Mouse (Mus musculus) neural tube, embryonic 10.5 days (tissue): ENCODE measurements around the gene Snx22.
A peak's percentile ranks its signal among the peaks of the same experiment; 100 is the strongest.

ENCODE experiments used
- DNase-seq: peaks from one replicate; pipeline ENCODE4 v3.0.0-alpha.2; 2017; ENCODE audit warnings: low spot score; ENCODE audit errors: extremely low spot score

Gene Snx22

DNA sequence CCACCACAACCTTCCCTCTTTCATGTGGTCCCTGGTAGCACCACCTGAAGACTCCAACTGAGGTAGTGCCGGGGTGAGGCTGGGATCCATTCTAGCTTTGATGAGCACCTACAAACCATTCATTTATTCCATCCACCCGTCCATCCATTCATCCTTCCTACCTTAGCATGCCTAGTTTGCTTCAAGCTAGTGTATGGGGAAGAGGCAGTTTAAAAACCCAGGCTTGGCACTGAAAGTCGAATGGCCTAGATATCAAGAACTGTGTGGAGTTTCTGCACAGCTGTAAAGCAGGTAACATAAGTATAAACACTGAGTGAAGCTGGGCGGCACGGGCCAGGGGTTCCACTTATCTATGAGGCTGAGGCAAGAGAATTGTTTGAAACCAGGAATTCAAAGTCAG is 632 bp upstream of the Snx22 start:
- DNase-seq = no peak

DNA sequence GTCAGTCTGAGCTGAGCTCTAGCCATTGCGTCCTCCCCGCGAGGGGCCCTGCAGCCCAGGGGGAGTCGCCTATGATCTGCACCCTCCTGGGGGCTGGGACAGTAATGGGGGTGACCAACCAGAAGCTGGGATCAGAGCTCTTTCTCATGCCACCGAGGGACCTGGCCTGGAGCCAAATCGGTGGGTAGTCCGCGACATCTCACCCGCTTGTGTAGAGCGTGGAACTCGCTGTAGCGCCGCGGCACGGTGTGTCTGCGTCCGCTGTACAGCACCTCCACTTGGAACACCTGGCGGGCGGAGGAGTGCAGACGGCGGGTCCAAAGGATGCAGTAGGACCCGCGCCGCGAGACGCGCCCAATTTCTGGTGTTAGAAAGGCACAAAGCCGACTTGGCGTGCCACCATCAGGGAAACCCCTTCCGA is 538 bp downstream of the Snx22 start:
- DNase-seq = peak; percentile 37

DNA sequence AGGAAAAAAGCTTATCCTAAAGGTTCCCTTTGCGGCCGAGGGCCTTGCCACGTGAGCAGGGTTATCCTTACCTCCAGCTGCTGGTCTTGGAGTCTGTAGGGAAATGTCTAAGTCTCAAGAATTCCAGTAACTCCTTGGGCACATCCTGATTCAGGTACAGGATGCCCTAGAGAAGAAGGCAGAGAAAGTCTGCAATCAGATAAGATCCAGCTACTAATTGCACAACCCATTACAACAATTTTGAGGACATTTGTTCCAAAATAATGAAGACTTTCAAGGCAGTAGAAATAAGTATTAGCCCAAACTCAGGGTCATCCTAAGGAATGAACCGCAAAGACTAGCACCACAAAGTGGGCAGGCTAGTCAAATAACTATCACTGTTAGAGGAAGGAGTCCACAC is 1.5 kb downstream of the Snx22 start:
- DNase-seq = no peak

DNA sequence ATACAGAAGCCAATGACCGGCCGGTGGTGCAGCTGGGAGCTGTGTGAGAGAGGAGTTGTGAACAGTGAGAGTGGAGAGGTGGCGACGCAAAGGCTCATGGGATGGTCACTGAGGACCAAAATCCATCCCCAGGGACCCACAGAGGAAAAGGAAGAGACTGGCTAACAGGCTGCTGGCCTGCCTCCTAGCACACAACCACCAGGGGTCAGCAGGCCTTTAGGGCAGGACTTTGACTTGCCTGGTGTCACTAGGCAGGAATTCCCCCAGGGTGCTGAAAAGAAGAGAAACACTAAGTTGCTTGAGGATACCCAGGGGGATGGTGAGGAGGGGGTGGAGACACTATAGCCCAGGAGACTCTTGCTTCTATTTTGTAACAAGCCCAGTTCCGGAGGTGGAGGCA is 2.0 kb downstream of the Snx22 start:
- DNase-seq = peak; percentile 47

DNA sequence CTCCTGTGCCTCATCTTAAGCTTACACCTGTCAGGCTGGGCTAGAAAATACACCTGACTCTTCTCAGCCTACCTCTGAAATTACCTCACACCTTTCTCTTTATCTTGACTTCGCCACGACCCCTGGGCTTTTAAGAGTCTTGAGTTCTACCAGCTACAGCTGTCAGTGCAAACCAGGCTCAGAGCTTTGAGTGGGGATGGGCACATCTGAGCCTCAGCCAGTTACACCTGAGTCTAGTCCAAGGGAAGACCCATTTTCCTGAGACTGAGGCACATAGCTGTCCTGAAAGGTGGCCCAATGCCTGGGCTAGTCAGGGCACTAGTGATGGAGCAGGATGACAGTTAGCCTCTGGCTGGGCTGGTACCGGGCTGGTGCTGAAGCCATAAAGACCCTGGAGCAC is 2.7 kb downstream of the Snx22 start:
- no peak for DNase-seq

DNA sequence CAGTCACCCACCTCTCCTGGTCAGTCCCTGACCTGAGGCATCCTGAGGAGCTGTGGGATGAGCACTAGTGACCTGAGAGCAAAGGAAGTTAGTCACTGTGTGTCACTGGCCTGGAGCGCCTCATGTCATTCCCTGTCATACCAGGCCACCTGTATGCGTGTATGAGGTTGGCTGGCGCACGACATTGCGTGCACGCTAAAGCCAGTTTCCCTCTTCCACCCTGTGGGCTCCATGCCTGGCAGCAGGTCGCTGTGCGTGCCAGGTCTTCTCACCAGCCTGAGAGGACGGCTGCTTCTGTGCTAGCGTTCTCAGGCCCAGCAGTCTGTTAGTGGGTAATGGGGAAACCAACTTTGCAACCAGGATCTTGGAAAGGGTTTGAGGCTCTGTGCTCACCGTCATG is 5.2 kb downstream of the Snx22 start:
- no peak for DNase-seq

DNA sequence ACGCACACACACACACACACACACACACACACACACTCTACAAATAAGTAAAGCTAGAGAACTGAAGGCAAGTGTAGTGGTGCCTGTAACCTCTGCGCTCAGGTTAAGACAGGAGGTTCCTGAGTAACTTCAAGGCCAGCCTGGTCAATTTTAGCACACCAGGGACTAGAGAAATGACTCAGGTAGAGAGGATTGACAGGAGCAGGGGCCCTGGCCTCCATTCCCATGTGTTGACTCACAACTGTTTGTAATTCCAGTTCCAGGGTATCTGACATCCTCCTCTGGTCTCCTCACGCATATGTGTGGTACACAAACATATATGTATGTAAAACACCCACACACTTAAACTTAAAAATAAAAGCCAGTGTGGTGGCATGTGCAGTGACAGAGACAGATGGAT is 6.1 kb downstream of the Snx22 start:
- no peak for DNase-seq

DNA sequence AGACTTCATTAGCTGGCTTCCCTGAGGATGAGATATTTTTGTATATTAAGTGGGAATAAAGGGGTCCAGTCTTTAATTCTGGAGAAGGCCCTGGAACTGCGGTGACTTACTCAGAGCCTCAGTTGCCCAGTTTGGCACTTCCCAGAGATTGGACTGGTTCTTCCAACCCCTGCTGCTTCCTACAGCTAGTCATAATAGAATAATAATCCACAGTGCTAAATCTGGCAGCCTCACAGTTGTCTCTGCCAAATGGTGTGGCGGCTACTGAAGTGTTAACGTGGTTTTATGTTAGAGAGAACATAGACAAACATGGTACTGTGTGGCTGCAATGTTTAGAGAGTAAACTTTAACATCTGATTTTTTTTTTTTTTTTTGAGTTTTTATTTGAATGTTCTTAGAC is 7.9 kb downstream of the Snx22 start:
- DNase-seq = no peak

DNA sequence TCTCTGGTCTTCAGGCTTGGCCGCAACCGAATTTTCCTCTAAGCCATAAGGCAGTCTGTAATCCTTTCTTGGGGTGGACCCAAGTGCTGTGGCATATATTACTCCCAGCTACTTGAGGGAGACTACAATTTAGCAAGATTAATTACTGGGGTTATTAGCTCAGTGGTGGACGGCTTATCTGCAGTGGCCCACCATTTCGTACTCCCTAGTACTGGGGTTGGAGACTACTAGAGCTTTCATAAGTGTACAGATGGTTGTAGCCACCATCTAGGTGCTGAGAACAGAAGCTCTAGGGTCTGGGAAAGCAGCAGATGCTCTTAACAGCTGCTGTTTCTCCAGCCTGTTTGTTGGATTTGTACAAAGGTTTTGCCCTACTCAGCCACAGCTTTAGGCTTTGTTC is 8.5 kb downstream of the Snx22 start:
- peak; percentile 21 for DNase-seq

DNA sequence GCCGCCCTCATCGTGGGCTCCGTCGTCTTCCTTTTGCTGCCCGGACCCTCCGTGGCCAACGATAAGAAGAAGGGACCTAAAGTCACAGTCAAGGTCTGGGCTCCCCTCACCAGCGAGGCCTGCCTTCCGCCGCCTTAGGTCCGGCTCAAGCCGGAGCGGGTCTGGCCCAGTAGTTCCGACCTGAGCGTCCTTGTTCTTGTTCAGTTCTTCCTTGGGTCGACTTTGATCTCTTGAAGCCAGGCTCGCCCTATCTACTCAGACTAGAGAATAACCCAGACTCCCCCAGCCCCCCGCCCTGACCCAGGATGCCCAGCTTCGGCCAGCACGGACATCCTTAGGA is 9.2 kb downstream of the Snx22 start:
- no peak for DNase-seq

DNA sequence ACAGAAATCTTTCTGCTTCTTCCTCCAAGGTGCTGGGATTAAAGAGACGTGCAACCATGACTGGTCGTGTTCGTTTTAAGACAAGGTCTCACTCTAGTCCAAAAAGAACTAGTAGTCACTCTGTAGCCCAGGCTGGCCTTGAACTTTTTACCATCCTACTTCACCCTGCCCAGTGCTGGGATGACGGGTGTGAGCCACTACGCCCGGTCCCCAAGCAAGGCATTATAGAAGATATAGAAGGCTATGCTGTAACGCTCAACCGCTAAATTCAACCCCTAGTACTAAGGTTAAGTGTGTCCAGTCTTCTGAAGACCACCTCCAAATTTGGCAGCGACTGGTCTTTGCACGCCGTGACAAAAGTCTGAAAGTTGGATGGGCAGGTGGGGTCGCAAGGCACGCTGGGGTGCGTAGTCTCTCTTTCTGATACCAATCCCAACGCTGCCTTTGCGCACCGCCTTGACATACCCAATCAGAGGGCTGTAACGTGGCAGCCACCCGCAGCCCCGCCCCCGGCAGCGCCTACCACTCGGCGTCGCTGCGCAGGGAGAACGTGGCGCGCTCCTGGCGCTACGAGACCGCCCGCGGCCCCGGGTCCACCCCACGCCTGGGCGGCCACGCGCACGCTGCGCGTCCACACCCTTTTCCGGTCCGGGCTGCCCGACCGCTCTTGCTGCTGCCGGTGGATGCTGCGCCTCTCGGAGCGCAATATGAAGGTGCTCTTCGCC is 9.8 kb downstream of the Snx22 start, which contains the start of gene Ppib:
TSS of gene Ppib (plus strand) at position 640 of the 725 bp plus-strand sequence.
- peak; percentile 98 for DNase-seq

DNA sequence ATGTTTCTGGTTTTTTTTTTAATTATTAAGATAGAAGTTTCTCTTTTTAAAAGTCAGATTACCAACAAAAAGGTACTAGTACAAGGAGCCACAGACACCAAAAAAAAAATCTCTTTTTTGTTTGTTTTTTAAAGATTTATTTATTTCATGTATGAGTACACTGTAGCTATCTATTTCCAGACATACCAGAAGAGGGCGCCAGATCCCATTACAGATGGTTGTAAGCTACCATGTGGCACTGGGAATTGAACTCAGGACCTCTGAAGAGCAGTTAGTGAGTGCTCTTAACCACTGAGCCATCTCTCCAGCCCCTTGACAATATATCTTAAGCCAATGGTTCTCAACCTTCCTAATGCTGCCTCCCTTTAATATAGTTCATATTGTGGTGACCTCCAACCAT is 15.9 kb downstream of the Snx22 start:
- no peak for DNase-seq

DNA sequence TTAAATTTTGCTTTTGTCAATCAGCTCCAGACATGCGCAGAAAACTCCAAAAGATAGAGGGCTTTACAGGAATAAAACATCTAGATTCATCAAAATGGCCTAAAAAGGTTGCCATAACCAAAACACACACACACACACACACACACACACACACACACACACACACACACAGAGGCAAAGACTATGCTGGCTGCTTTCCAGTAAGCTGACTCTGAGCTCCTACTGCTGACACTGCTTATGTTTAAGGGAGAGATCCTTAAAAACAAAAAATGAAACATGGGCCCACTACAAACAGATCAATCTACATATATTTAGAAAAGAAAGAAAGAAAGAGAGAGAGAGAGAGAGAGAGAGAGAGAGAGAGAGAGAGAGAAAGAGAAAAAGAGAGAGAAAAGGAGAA is 16.8 kb downstream of the Snx22 start:
- DNase-seq = no peak

DNA sequence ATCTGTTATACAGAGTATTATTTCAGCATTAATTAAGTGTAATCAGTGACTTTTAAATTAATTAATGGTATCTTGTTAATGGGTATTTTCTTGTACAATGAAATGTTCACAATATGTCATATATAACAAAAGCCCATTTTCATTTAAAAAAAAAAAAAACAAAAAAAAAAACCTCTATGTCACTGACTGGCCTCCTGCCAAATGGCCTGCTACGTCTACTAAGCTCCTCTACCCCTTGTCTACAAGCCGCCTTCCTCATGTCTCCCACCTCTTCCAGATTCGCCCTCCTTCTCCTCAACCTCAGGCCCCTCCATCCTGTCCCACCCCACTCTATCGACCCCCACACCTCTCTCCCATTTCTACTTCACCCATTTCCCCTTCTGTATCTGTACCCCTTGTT is 18.0 kb downstream of the Snx22 start:
- DNase-seq = no peak

DNA sequence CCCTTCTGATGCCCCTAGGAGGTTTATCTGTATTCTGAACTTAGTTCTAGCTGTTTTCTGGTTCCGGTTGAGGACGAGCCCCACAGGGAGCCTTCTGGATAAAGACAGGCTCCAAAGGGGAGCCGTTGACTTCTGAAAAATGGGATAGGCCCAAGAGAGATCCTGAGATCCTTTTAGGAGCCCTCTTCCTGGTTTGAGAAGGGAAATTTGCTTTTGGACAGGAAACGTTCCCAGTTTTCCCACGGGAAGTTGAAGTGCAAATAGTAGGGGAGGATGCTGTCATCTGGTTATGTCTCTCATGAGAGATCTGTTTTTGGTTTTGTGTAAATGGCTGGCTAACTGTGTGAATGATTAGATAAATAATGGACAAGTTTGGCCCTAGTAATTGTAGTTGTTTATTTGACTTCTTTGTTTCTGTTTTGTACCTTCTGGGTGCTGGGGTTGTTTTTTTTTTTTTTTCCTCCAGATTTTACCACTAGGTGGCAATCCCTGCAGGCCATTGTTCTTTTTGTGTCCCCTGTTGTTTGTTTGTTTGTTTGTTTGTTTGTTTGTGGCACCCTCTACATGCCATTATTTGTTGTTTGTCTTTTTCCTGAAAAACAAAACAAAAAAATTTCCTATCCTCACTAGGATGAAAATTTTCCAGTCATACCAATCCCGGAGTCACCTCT is 19.5 kb downstream of the Snx22 start:
- DNase-seq = no peak

DNA sequence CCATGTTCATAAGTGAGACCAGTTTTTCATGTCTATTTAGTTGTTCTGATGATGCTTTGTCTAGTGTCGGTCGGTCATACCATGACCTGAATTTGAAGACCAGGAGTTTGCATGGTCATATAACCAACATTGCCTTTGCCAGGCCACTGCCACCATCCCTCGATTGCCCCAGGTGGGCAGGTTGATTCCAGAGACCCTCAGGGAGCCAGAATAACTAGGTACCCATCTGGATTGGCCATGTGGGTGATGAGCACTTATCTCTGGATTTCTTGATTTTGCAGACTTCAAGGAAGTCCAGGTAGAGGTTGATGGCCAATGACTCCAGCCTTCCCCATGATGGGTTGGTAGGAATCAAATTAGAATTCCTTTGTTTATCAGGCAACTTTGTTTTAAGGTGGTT is 26.3 kb downstream of the Snx22 start:
- DNase-seq = no peak

DNA sequence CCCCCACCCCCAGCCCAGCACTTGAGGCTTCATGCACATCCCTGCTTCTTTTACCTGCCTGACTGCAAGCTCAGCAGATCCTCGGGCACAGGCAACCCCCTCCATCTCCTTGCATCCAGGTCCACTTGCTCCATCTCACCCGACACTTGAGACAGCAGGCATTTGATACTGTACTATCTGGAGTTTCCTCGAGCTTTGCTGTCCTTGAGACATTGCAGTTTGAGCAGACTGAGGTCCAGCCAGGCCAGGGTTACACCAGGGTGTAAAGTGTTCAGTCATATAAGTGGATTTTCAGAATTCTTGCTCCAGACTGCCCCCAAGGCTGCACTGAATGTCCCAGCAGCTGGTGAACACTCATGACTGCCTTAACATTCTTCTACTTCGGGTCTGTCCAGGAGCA is 27.2 kb downstream of the Snx22 start:
- DNase-seq = no peak

DNA sequence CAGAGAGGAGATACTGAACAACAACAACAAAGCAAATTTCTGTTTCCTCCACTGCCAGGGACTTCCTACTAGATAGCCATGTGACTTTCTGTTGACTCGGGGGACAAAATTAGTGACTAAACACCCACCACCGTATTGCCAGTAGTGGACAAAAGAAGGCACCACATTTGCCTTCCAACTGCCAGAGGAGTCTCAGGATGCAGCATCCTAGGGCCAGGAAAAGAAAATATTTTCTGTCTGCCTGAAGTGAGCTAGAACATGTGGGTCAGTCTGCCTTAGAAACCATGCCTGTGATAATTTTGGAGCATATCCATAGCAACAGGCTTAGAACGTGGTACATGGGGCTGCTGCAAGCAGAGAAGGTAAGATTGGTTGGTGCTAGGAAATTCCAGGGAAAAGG is 28.7 kb downstream of the Snx22 start:
- DNase-seq = no peak

DNA sequence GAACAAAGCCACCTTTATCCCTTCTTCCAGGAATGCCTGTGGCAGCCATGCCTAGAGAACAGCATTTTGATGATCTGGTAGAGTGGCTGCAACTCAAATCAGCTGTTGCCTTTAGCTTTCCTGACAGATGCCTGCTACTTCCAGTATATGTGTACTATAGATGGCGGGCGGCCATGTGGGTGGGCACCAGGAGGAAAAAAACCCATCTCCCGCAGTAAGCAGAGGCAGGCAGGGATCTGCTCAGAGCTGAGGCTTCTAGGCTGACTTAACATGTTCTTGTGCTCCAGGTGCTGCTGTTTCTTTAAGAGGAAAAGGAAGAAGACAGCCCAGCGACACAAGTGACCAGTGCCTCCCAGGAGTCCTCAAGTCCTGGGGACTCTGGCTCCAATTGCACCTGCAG is 30.2 kb downstream of the Snx22 start:
- no peak for DNase-seq

DNA sequence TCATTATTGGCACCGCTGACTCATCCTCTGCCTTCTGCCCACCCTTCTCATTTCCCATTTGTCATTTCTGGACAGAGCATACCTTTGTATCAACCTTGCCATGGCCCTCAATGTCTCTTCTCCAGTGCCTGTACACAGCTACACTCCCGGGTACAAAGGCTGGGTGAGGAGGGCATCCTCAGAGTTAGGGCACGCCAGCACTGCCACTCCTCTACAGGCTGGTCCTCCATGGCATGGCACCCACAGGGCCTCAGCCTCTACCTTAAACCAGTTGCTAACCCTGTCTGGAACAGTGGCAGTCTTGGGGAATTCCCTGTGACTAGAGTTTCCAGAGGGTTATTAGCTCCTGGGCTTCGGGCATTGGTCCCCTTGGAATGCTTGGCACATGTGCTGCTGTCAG is 30.9 kb downstream of the Snx22 start:
- DNase-seq = no peak

DNA sequence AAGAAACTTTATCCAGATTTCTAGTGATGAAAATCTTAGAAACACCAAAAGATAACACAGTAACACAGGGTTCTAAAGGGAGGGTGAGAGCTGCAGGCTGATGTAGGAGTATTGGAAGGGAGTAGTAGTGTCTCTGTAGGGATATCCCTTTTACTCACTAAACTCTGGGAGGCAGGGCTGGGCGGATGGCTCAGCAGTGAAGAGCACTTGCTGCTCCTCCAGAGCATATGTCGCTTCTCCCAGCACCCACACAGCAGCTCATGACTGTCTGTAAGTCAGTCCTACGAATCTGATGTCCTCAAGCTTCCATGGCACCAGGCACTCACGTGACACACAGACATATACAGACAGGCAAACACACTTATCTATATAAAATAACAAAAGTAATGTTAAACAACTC is 31.4 kb downstream of the Snx22 start:
- DNase-seq = no peak

DNA sequence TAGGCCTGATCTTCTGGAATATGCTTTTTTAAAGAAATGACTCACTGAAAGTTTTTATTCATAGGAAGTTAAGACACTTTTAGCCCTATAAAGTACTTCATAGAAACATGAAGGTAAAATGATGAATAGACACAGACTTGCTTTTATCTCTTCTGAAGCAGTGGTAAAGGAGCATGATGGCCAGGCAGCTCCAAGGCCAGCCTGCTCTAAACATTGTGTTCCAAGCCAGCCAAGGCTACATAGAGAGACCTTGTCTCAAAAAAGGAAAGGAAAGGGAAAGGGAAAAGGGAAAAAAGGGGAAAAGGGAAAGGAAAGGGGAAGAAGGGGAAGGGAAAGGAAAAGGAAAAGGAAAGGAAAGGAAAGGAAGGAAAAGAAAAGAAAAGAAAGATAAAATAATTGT is 48.9 kb downstream of the Snx22 start:
- no peak for DNase-seq
